Mouse (Mus musculus): ENCODE data around the gene Tmem131l. TPM values are rescaled to one million over a fixed set of nuclear protein-coding genes. Genes with fewer than 3 reads are reported as not detected.

The Tmem131l gene
- polyA plus RNA-seq, 1 experiment = 57.5 TPM

- peaks cover 11% of the 10 kb centered on the region for H3K4me1 ChIP-seq (ENCODE audit: control insufficient read depth, insufficient read depth, low read length)
- H3K27ac ChIP-seq (ENCODE audit: insufficient read depth, low read depth, low read length) = no peak overlapping the region
- TF ChIP-seq CTCF (IDR thresholded peaks at IDR 0.05; ENCODE audit: low read depth, low read length) (no peak), POLR2A (IDR thresholded peaks at IDR 0.05; ENCODE audit: borderline replicate concordance, low read depth, low read length) (no peak)
- H3K4me3 ChIP-seq (ENCODE audit: insufficient read depth, low read length) = no peak overlapping the region
These were observed 54.5 kb downstream of the Tmem131l start for GRCm38 (mm10) chr3:83985426-83985825.

GRCm38 (mm10) chr3:83984379-83984778 lies 55.6 kb downstream of the Tmem131l start:
- no peak for TF ChIP-seq CTCF (IDR thresholded peaks at IDR 0.05; ENCODE audit: low read depth, low read length)
- no peak for TF ChIP-seq POLR2A (IDR thresholded peaks at IDR 0.05; ENCODE audit: borderline replicate concordance, low read depth, low read length)
- Histone ChIP-seq H3K4me1 (ENCODE audit: control insufficient read depth, insufficient read depth, low read length) (peaks cover 11% of the 10 kb centered on the region), H3K27ac (ENCODE audit: insufficient read depth, low read depth, low read length) (no peak overlapping the region), H3K4me3 (ENCODE audit: insufficient read depth, low read length) (no peak overlapping the region)

- no peak for TF ChIP-seq POLR2A (IDR thresholded peaks at IDR 0.05; ENCODE audit: borderline replicate concordance, low read depth, low read length)
- no peak for TF ChIP-seq CTCF (IDR thresholded peaks at IDR 0.05; ENCODE audit: low read depth, low read length)
- Histone ChIP-seq H3K4me3 (ENCODE audit: insufficient read depth, low read length) (no peak overlapping the region), H3K4me1 (ENCODE audit: control insufficient read depth, insufficient read depth, low read length) (peaks cover 11% of the 10 kb centered on the region), H3K27ac (ENCODE audit: insufficient read depth, low read depth, low read length) (no peak overlapping the region)
These were observed 57.2 kb downstream of the Tmem131l start for GRCm38 (mm10) chr3:83982821-83983220.

GRCm38 (mm10) chr3:83980231-83980872 lies 59.6 kb downstream of the Tmem131l start:
- Histone ChIP-seq H3K27ac (ENCODE audit: insufficient read depth, low read depth, low read length) (no peak overlapping the region), H3K4me1 (ENCODE audit: control insufficient read depth, insufficient read depth, low read length) (peaks cover 3% of the 10 kb centered on the region; the same call in 1 of the 2 replicates)
- TF ChIP-seq POLR2A (IDR thresholded peaks at IDR 0.05; ENCODE audit: borderline replicate concordance, low read depth, low read length) (no peak), CTCF (IDR thresholded peaks at IDR 0.05; ENCODE audit: low read depth, low read length) (no peak)

GRCm38 (mm10) chr3:83978497-83979410 lies 61.2 kb downstream of the Tmem131l start:
- H3K4me1 ChIP-seq (ENCODE audit: control insufficient read depth, insufficient read depth, low read length) = no peaks in the 10 kb centered on the region
- TF ChIP-seq CTCF (IDR thresholded peaks at IDR 0.05; ENCODE audit: low read depth, low read length) (no peak), POLR2A (IDR thresholded peaks at IDR 0.05; ENCODE audit: borderline replicate concordance, low read depth, low read length) (no peak)
- no peak overlapping the region for H3K27ac ChIP-seq (ENCODE audit: insufficient read depth, low read depth, low read length)
- H3K4me3 ChIP-seq (ENCODE audit: insufficient read depth, low read length) = no peak overlapping the region

More at GRCm38 (mm10) chr3:83980231-83980872, 59.6 kb downstream of the Tmem131l start:
- H3K4me3 ChIP-seq (ENCODE audit: insufficient read depth, low read length) = no peak overlapping the region

GRCm38 (mm10) chr3:83977817-83978216 lies 62.2 kb downstream of the Tmem131l start:
- Histone ChIP-seq H3K4me1 (ENCODE audit: control insufficient read depth, insufficient read depth, low read length) (no peaks in the 10 kb centered on the region), H3K27ac (ENCODE audit: insufficient read depth, low read depth, low read length) (no peak overlapping the region)

GRCm38 (mm10) chr3:83976161-83976560 lies 63.8 kb downstream of the Tmem131l start:
- Histone ChIP-seq H3K4me1 (ENCODE audit: control insufficient read depth, insufficient read depth, low read length) (no peaks in the 10 kb centered on the region), H3K27ac (ENCODE audit: insufficient read depth, low read depth, low read length) (no peak overlapping the region), H3K4me3 (ENCODE audit: insufficient read depth, low read length) (no peak overlapping the region)
- TF ChIP-seq POLR2A (IDR thresholded peaks at IDR 0.05; ENCODE audit: borderline replicate concordance, low read depth, low read length) = no peak
- TF ChIP-seq CTCF (IDR thresholded peaks at IDR 0.05; ENCODE audit: low read depth, low read length) = no peak

More at GRCm38 (mm10) chr3:83977817-83978216, 62.2 kb downstream of the Tmem131l start:
- no peak overlapping the region for H3K4me3 ChIP-seq (ENCODE audit: insufficient read depth, low read length)
- TF ChIP-seq CTCF (IDR thresholded peaks at IDR 0.05; ENCODE audit: low read depth, low read length) = no peak
- TF ChIP-seq POLR2A (IDR thresholded peaks at IDR 0.05; ENCODE audit: borderline replicate concordance, low read depth, low read length) = no peak

GRCm38 (mm10) chr3:83973339-83973738 lies 66.6 kb downstream of the Tmem131l start:
- Histone ChIP-seq H3K4me3 (ENCODE audit: insufficient read depth, low read length) (no peak overlapping the region), H3K27ac (ENCODE audit: insufficient read depth, low read depth, low read length) (no peak overlapping the region), H3K4me1 (ENCODE audit: control insufficient read depth, insufficient read depth, low read length) (peaks cover 5% of the 10 kb centered on the region)
- TF ChIP-seq POLR2A (IDR thresholded peaks at IDR 0.05; ENCODE audit: borderline replicate concordance, low read depth, low read length) (no peak), CTCF (IDR thresholded peaks at IDR 0.05; ENCODE audit: low read depth, low read length) (no peak)

- TF ChIP-seq POLR2A (IDR thresholded peaks at IDR 0.05; ENCODE audit: borderline replicate concordance, low read depth, low read length) = no peak
- TF ChIP-seq CTCF (IDR thresholded peaks at IDR 0.05; ENCODE audit: low read depth, low read length) = no peak
- no peak overlapping the region for H3K4me3 ChIP-seq (ENCODE audit: insufficient read depth, low read length)
- H3K27ac ChIP-seq (ENCODE audit: insufficient read depth, low read depth, low read length) = no peak overlapping the region
- peaks cover 5% of the 10 kb centered on the region for H3K4me1 ChIP-seq (ENCODE audit: control insufficient read depth, insufficient read depth, low read length)
These were observed 69.3 kb downstream of the Tmem131l start for GRCm38 (mm10) chr3:83970629-83971028.

GRCm38 (mm10) chr3:83969081-83969480 lies 70.9 kb downstream of the Tmem131l start:
- no peak overlapping the region for H3K27ac ChIP-seq (ENCODE audit: insufficient read depth, low read depth, low read length)
- H3K4me1 ChIP-seq (ENCODE audit: control insufficient read depth, insufficient read depth, low read length) = peaks cover 5% of the 10 kb centered on the region
- TF ChIP-seq POLR2A (IDR thresholded peaks at IDR 0.05; ENCODE audit: borderline replicate concordance, low read depth, low read length) (no peak), CTCF (IDR thresholded peaks at IDR 0.05; ENCODE audit: low read depth, low read length) (no peak)
- H3K4me3 ChIP-seq (ENCODE audit: insufficient read depth, low read length) = no peak overlapping the region
